Mouse (Mus musculus): ENCODE measurements around the gene Cep128. TPM values are rescaled to one million over a fixed set of nuclear protein-coding genes. Genes with fewer than 3 reads are reported as not detected.

Cep128 gene
- total and polyA plus RNA-seq, 3 experiments: 12.7 to 40.1 (median 23.3) TPM

GRCm38 (mm10) chr12:91171613-91172012 is 212.6 kb downstream of the Cep128 start:
- H3K4me1 ChIP-seq (ENCODE audit: control insufficient read depth in 1 of 2, insufficient read depth in 2 of 2, low read length in 2 of 2): no peaks in the 10 kb centered on the region
- H3K36me3 ChIP-seq (ENCODE audit: control insufficient read depth in 1 of 2, insufficient read depth in 2 of 2, low read length in 2 of 2): no peaks in the 10 kb centered on the region
- no peak overlapping the region for H3K4me3 ChIP-seq (ENCODE audit: control insufficient read depth in 1 of 2, insufficient read depth in 1 of 2, low read depth in 2 of 2, low read length in 2 of 2)
- H3K9ac ChIP-seq (ENCODE audit: control insufficient read depth, low read depth, low read length, poor library complexity, severe bottlenecking): no peak overlapping the region
- no peak for DNase-seq (ENCODE audit: low read depth, low spot score)
- H3K9me3 ChIP-seq (replicated peaks; ENCODE audit: insufficient read depth, low read length): no peaks in the 10 kb centered on the region
- no peaks in the 10 kb centered on the region for H3K79me2 ChIP-seq (ENCODE audit: control insufficient read depth, insufficient read depth, low read length, poor library complexity)
- TF ChIP-seq BHLHE40 (IDR thresholded peaks at IDR 0.05; ENCODE audit: borderline replicate concordance, low read depth, low read length) (no peak), HCFC1 (IDR thresholded peaks at IDR 0.05; ENCODE audit: low read depth, low read length) (no peak), TBP (IDR thresholded peaks at IDR 0.05; ENCODE audit: low read depth, low read length) (no peak), MAX (IDR thresholded peaks at IDR 0.05; ENCODE audit: low read length) (no peak), ZNF384 (IDR thresholded peaks at IDR 0.05; ENCODE audit: low read depth, low read length) (no peak), POLR2AphosphoS2 (IDR thresholded peaks at IDR 0.05; ENCODE audit: low read length) (no peak), SIN3A (IDR thresholded peaks at IDR 0.05; ENCODE audit: low read length) (no peak), CTCF (IDR thresholded peaks at IDR 0.05 in 2 of 3, conservative IDR thresholded peaks at IDR 0.05 in 1 of 3; ENCODE audit: control insufficient read depth in 1 of 3, insufficient read depth in 1 of 3, low read depth in 2 of 3, low read length in 3 of 3, poor library complexity in 1 of 3, severe bottlenecking in 1 of 3) (no peak), E2F4 (IDR thresholded peaks at IDR 0.05; ENCODE audit: borderline replicate concordance, low read depth, low read length) (no peak), USF2 (IDR thresholded peaks at IDR 0.05; ENCODE audit: borderline replicate concordance in 1 of 2, insufficient read depth in 1 of 2, low read depth in 1 of 2, low read length in 2 of 2) (no peak), UBTF (IDR thresholded peaks at IDR 0.05; ENCODE audit: borderline replicate concordance, insufficient read depth, low read depth, low read length) (no peak), RAD21 (IDR thresholded peaks at IDR 0.05; ENCODE audit: low read depth, low read length) (no peak), TCF12 (IDR thresholded peaks at IDR 0.05; ENCODE audit: low read depth, low read length) (no peak), MAZ (IDR thresholded peaks at IDR 0.05; ENCODE audit: low read depth, low read length) (no peak), ZKSCAN1 (IDR thresholded peaks at IDR 0.05; ENCODE audit: low read depth, low read length) (no peak)
- no peaks in the 10 kb centered on the region for H3K27me3 ChIP-seq (ENCODE audit: control insufficient read depth in 1 of 2, insufficient read depth in 2 of 2, low read length in 2 of 2)
- H3K27ac ChIP-seq (ENCODE audit: control insufficient read depth, low read depth, low read length): no peak overlapping the region

DNA sequence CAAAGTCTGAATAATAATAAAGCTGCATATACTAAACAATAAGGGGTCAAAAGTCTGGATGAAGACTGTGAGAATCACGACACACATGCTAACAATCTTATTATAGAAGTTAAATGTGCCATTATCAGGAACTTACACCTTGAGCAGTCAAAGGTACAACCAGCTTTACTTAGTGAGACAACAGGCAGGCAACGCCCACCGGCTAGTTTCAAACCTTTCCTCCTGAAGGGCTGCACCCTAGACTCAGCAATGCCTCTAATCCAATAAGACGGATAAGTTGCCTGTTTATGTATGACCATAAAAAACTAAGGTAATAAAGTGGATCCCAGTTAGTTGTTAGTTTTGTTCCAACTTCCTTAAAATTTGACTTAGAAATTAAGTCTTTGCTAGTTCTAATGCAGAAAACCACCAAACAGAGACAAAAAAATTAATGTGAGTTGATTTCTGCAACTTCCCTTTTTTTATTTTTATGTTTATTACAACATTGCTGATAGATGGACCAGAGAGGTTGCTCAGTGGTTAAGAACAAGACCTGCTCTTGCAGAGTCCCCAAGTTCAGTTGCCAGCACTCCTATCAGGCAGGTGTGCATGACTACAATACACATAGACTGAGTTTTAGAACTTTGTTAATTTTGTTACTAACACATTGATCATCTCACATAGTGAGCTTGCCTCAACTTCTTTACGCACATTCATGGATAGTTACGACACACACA is 223.0 kb downstream of the Cep128 start:
- peaks cover 0 to 11% of the 10 kb centered on the region in 2 experiments; a peak in 2 of 4 replicates for H3K36me3 ChIP-seq (ENCODE audit: control insufficient read depth in 1 of 2, insufficient read depth in 2 of 2, low read length in 2 of 2)
- H3K4me1 ChIP-seq (ENCODE audit: control insufficient read depth in 1 of 2, insufficient read depth in 2 of 2, low read length in 2 of 2): peaks cover 0 to 6% of the 10 kb centered on the region in 2 experiments; a peak in 1 of 4 replicates
- H3K27ac ChIP-seq (ENCODE audit: control insufficient read depth, low read depth, low read length): no peak overlapping the region
- H3K4me3 ChIP-seq (ENCODE audit: control insufficient read depth in 1 of 2, insufficient read depth in 1 of 2, low read depth in 2 of 2, low read length in 2 of 2): no peak overlapping the region
- H3K9me3 ChIP-seq (replicated peaks; ENCODE audit: insufficient read depth, low read length): no peaks in the 10 kb centered on the region
- H3K9ac ChIP-seq (ENCODE audit: control insufficient read depth, low read depth, low read length, poor library complexity, severe bottlenecking): no peak overlapping the region
- TF ChIP-seq TAL1 (IDR thresholded peaks at IDR 0.05; ENCODE audit: low read length) (peak; percentile 60), KAT2A (conservative IDR thresholded peaks at IDR 0.05; ENCODE audit: low read depth, low read length) (no peak)
- no peaks in the 10 kb centered on the region for H3K27me3 ChIP-seq (ENCODE audit: control insufficient read depth in 1 of 2, insufficient read depth in 2 of 2, low read length in 2 of 2)
- DNase-seq (ENCODE audit: low read depth, low spot score): peak; percentile 65
- H3K79me2 ChIP-seq (ENCODE audit: control insufficient read depth, insufficient read depth, low read length, poor library complexity): no peaks in the 10 kb centered on the region
